Comparison of ENCODE assay signal across 9 mouse cellular contexts in the genomic region with DNA sequence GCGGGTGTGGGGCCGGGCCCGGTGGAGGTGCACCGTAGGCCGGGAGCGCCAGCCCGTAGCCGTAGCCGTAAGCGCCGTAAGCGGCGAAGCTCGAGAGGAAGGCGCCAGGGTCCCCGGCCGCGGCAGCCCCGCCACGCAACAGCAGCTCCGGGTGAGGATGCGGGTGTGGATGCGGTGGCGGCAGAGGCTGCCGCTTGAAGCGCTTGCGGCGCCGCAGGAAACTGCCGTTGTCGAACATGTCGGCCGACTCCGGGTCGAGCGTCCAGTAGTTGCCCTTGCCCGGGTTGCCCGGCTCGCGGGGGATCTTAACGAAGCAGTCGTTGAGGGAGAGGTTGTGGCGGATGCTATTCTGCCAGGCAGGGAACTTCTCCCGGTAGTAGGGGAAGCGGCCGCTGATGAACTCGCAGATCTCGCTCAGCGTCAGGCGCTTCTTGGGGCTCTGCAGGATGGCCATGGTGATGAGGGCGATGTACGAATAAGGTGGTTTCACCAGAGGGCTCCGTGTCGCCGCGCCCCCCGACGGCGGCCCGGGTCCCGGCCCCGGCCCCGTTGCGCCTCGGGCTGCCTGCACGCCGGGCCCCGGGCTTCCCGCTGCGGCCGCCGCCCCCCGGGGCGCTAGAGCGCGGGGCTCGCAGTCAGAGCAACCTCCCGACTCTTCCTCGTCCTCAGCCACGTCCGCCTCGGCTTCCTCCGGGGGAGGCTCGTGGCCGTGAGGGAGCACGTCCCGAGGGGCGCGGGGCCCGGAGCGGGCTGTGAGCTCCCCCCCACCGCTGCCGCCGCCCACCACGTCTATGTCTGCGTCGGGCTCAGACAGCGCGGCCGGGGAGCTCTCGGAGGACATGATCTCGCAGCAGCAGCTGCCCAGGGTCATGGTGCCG. TPM values are rescaled to one million over a fixed set of nuclear protein-coding genes. Genes with fewer than 3 reads are reported as not detected.
DNase-seq lines count a peak whose midpoint lies in the region; ATAC-seq and TF ChIP-seq lines count a peak whose summit lies in the region.
"Had no signal": no experiment of that assay in that cellular context is flagged by ENCODE, and none has a peak within 500 bp of the region (broad histone marks: within the 10 kb centered on the region; RNA-seq: fewer than 3 reads in every experiment).

No protein-coding gene starts in this region.

- no peaks in the 10 kb centered on the region for H3K27me3 ChIP-seq in MEL (ENCODE audit: control insufficient read depth in 1 of 2, insufficient read depth in 2 of 2, low read length in 2 of 2)
- peaks cover 99% of the 10 kb centered on the region for H3K27me3 ChIP-seq in forebrain, embryonic 12.5 days
- H3K27me3 ChIP-seq in hindbrain, embryonic 16.5 days (replicated peaks; ENCODE audit: control insufficient read depth, insufficient read depth, low read length): peaks cover 73% of the 10 kb centered on the region
- peaks cover 94% of the 10 kb centered on the region for H3K27me3 ChIP-seq in lung, embryonic 16.5 days (ENCODE audit: control insufficient read depth, insufficient read depth, low read depth, low read length)

- H3K79me2 ChIP-seq in MEL (ENCODE audit: control insufficient read depth, insufficient read depth, low read length, poor library complexity): peaks cover 10% of the 10 kb centered on the region

- peak overlapping the region; percentile 61 for H3K4me2 ChIP-seq in forebrain, embryonic 12.5 days
- H3K4me2 ChIP-seq in hindbrain, embryonic 16.5 days (ENCODE audit: low read length): peak overlapping the region; percentile 70
- peak overlapping the region; percentile 98 for H3K4me2 ChIP-seq in lung, embryonic 16.5 days (ENCODE audit: low read depth, low read length)

- DNase-seq in cerebellum, postnatal 14 days: peak; percentile 26 to 30
- no peak for DNase-seq in cerebellum, adult 9-11 months
- DNase-seq in MEL (ENCODE audit: low read depth, low spot score): no peak
- DNase-seq in spleen, postnatal 10 days (ENCODE audit: low spot score in 2 of 2): peak; percentile 24 to 38
- no peak for DNase-seq in left cerebral cortex, postnatal 25 days (ENCODE audit: low spot score in 2 of 2)

- ATAC-seq in forebrain, embryonic 12.5 days (ENCODE audit: low FRiP score): no peak; the same call in none of the 2 replicates
- peak; percentile 25; the same call in 1 of the 2 replicates for ATAC-seq in hindbrain, embryonic 16.5 days
- ATAC-seq in lung, embryonic 16.5 days (ENCODE audit: low read depth): peak; percentile 43

- TF ChIP-seq RAD21 in MEL (IDR thresholded peaks at IDR 0.05; ENCODE audit: low read depth, low read length): no peak

- H3K9me3 ChIP-seq in MEL (replicated peaks; ENCODE audit: insufficient read depth, low read length): no peaks in the 10 kb centered on the region
- H3K9me3 ChIP-seq in forebrain, embryonic 12.5 days: no peaks in the 10 kb centered on the region
- H3K9me3 ChIP-seq in hindbrain, embryonic 16.5 days (ENCODE audit: control insufficient read depth, low read length): peaks cover 2% of the 10 kb centered on the region; the same call in 1 of the 2 replicates
- H3K9me3 ChIP-seq in lung, embryonic 16.5 days (ENCODE audit: control insufficient read depth, low read length): no peaks in the 10 kb centered on the region

- H3K4me1 ChIP-seq in MEL (ENCODE audit: control insufficient read depth in 1 of 2, insufficient read depth in 2 of 2, low read length in 2 of 2): no peaks in the 10 kb centered on the region; a peak in 1 of 4 replicates
- H3K4me1 ChIP-seq in forebrain, embryonic 12.5 days: peaks cover 22% of the 10 kb centered on the region
- peaks cover 15% of the 10 kb centered on the region for H3K4me1 ChIP-seq in hindbrain, embryonic 16.5 days (ENCODE audit: control insufficient read depth, insufficient read depth, low read depth, low read length)
- H3K4me1 ChIP-seq in lung, embryonic 16.5 days (replicated peaks; ENCODE audit: control insufficient read depth, insufficient read depth, low read length): peaks cover 14% of the 10 kb centered on the region

- H3K27ac ChIP-seq in MEL (ENCODE audit: control insufficient read depth, low read depth, low read length): peak overlapping the region; percentile 70
- H3K27ac ChIP-seq in forebrain, embryonic 12.5 days: peak overlapping the region; percentile 0; the same call in 1 of the 2 replicates
- no peak overlapping the region for H3K27ac ChIP-seq in hindbrain, embryonic 16.5 days (ENCODE audit: low read depth, low read length)
- no peak overlapping the region for H3K27ac ChIP-seq in lung, embryonic 16.5 days (ENCODE audit: low read length)

- peak overlapping the region; percentile 61 to 90 for H3K4me3 ChIP-seq in MEL (ENCODE audit: control insufficient read depth in 1 of 2, insufficient read depth in 1 of 2, low read depth in 2 of 2, low read length in 2 of 2)
- H3K4me3 ChIP-seq in forebrain, embryonic 12.5 days (replicated peaks): peak overlapping the region; percentile 51
- peak overlapping the region; percentile 45 for H3K4me3 ChIP-seq in hindbrain, embryonic 16.5 days (ENCODE audit: low read length)
- peak overlapping the region; percentile 66 for H3K4me3 ChIP-seq in lung, embryonic 16.5 days (ENCODE audit: low read length)

- TF ChIP-seq EP300 in MEL (IDR thresholded peaks at IDR 0.05; ENCODE audit: low read depth in 1 of 2, low read length in 2 of 2): no peak

- H3K9ac ChIP-seq in MEL (ENCODE audit: control insufficient read depth, low read depth, low read length, poor library complexity, severe bottlenecking): peak overlapping the region; percentile 89
- peak overlapping the region; percentile 44 for H3K9ac ChIP-seq in forebrain, embryonic 12.5 days
- H3K9ac ChIP-seq in hindbrain, embryonic 16.5 days (ENCODE audit: low read depth, low read length): peak overlapping the region; percentile 43; the same call in 1 of the 2 replicates
- peak overlapping the region; percentile 69 for H3K9ac ChIP-seq in lung, embryonic 16.5 days (ENCODE audit: low read length)

- intact Hi-C loops in left cerebral cortex, postnatal 25 days (cut with DNase I): loop anchor here (5.0 kb wide), 1 partner anchor 1029 kb away; a partner anchor contains a TSS

- TF ChIP-seq POLR2A in MEL (IDR thresholded peaks at IDR 0.05; ENCODE audit: control insufficient read depth in 1 of 2, insufficient read depth in 1 of 2, low read depth in 1 of 2, low read length in 2 of 2, poor library complexity in 1 of 2): peak in 1 of 2 experiments; percentile 63; a peak in 1 of 4 replicates

- no peak for TF ChIP-seq CTCF in MEL (IDR thresholded peaks at IDR 0.05 in 2 of 3, conservative IDR thresholded peaks at IDR 0.05 in 1 of 3; ENCODE audit: control insufficient read depth in 1 of 3, insufficient read depth in 1 of 3, low read depth in 2 of 3, low read length in 3 of 3, poor library complexity in 1 of 3, severe bottlenecking in 1 of 3)

- H3K36me3 ChIP-seq in MEL (ENCODE audit: control insufficient read depth in 1 of 2, insufficient read depth in 2 of 2, low read length in 2 of 2): peaks cover 0 to 3% of the 10 kb centered on the region in 2 experiments; a peak in 1 of 4 replicates
- no peaks in the 10 kb centered on the region for H3K36me3 ChIP-seq in forebrain, embryonic 12.5 days (replicated peaks)
- no peaks in the 10 kb centered on the region for H3K36me3 ChIP-seq in hindbrain, embryonic 16.5 days (ENCODE audit: control insufficient read depth, insufficient read depth, low read length)
- H3K36me3 ChIP-seq in lung, embryonic 16.5 days (ENCODE audit: control insufficient read depth, insufficient read depth, low read length): no peaks in the 10 kb centered on the region

- WGBS in forebrain, embryonic 12.5 days: under 1% methylated on average over 96 of the region's 103 CpGs
- WGBS in hindbrain, embryonic 16.5 days: 1% methylated on average over 87 of the region's 103 CpGs
- WGBS in lung, embryonic 16.5 days: under 1% methylated on average over 92 of the region's 103 CpGs

TF ChIP-seq in MEL, 35 proteins besides CTCF, POLR2A, EP300 and RAD21:
- no peak for TF ChIP-seq POLR2AphosphoS2 (IDR thresholded peaks at IDR 0.05; ENCODE audit: low read length)
- TF ChIP-seq MAX (IDR thresholded peaks at IDR 0.05; ENCODE audit: low read length): no peak
- no peak for TF ChIP-seq TAL1 (IDR thresholded peaks at IDR 0.05; ENCODE audit: low read length)
- no peak; the same call in 1 of the 2 replicates for TF ChIP-seq NELFE (IDR thresholded peaks at IDR 0.05; ENCODE audit: low read depth, low read length)
- 0 out of 2 replicates have a peak, but pooled peaks have one; percentile 20 for TF ChIP-seq ZMIZ1 (IDR thresholded peaks at IDR 0.05; ENCODE audit: low read depth, low read length)
- TF ChIP-seq HCFC1 (IDR thresholded peaks at IDR 0.05; ENCODE audit: low read depth, low read length): 0 out of 2 replicates have a peak, but pooled peaks have one; percentile 8
- no peak for TF ChIP-seq ZNF384 (IDR thresholded peaks at IDR 0.05; ENCODE audit: low read depth, low read length)

RNA-seq across cellular contexts. Expression of a gene that starts 0.5 kb away (rescaled TPM):
- total RNA-seq in MEL (2012; rRNA removed): 0.42 and 0.73 TPM in 2 replicates
- polyA plus RNA-seq in MEL (2012; ENCODE audit: insufficient read depth in 1 of 2, insufficient read length in 2 of 2, low read depth in 1 of 2, low replicate concordance in 2 of 2, missing spikeins in 1 of 2): 1 to 10 TPM in 1 of 2 experiments, not detected in 1; 1.1 TPM
- polyA plus RNA-seq in forebrain, embryonic 12.5 days (2016; fragmentation: Nextera tagmentation; extraction: Ambion mirVana): 1.1 and 2.8 TPM in 2 replicates
- polyA plus RNA-seq in hindbrain, embryonic 16.5 days (2015; fragmentation: Nextera tagmentation; extraction: Ambion mirVana): 0.05 and 0.07 TPM in 2 replicates
- polyA plus RNA-seq in lung, embryonic 16.5 days (2015; fragmentation: Nextera tagmentation; extraction: Ambion mirVana): 0.08 TPM in 1 of 2 replicates, not detected in the other
- under 1 TPM; 0.48 to 0.57 TPM for total RNA-seq in left cerebral cortex, postnatal 25 days (2021)

RNA-seq across cellular contexts. Expression of a gene that starts 17.6 kb away (rescaled TPM):
- not detected in 2 replicates for total RNA-seq in MEL (2012; rRNA removed)
- polyA plus RNA-seq in MEL (2012; ENCODE audit: insufficient read depth in 1 of 2, insufficient read length in 2 of 2, low read depth in 1 of 2, low replicate concordance in 2 of 2, missing spikeins in 1 of 2): not detected
- not detected in 2 replicates for polyA plus RNA-seq in forebrain, embryonic 12.5 days (2016; fragmentation: Nextera tagmentation; extraction: Ambion mirVana)
- not detected in 2 replicates for polyA plus RNA-seq in hindbrain, embryonic 16.5 days (2015; fragmentation: Nextera tagmentation; extraction: Ambion mirVana)
- polyA plus RNA-seq in lung, embryonic 16.5 days (2015; fragmentation: Nextera tagmentation; extraction: Ambion mirVana): not detected in 2 replicates
- total RNA-seq in left cerebral cortex, postnatal 25 days (2021): not detected
- total RNA-seq: hematopoietic stem cell, adult 5-6 weeks had no signal

Comparison
In these comparisons a context has a peak if more than half of its experiments do, and no peak if none do; other contexts are left out.
1. DNase-seq: peak in cerebellum, postnatal 14 days (2 of 2) and spleen, postnatal 10 days (2 of 2); none in cerebellum, adult 9-11 months (single experiment), MEL (single experiment) and left cerebral cortex, postnatal 25 days (0 of 2).
2. H3K27ac ChIP-seq: peak in MEL (single experiment) and forebrain, embryonic 12.5 days (single experiment); none in hindbrain, embryonic 16.5 days (single experiment) and lung, embryonic 16.5 days (single experiment).
3. Peak in every context shown above with its lines, with median percentiles within 50 percentile points of each other: H3K4me3 ChIP-seq, H3K9ac ChIP-seq and H3K4me2 ChIP-seq.